Mouse (Mus musculus): ENCODE measurements around the gene Hsp90aa1.
A peak's percentile ranks its signal among the peaks of the same experiment; 100 is the strongest.
"Not testable (repeated sequence)": the region's sequence is repeated elsewhere in the genome, so short reads cannot be mapped to it uniquely, and the experiment has no call there.

Gene Hsp90aa1

GRCm38 (mm10) chr12:110698523-110699170 lies 3.9 kb downstream of the Hsp90aa1 start:
- no peak for DNase-seq (ENCODE audit: low spot score)

GRCm38 (mm10) chr12:110698080-110698479 lies 4.4 kb downstream of the Hsp90aa1 start:
- DNase-seq (ENCODE audit: low spot score), result no peak

- no peak for DNase-seq (ENCODE audit: low spot score)
Observed at GRCm38 (mm10) chr12:110697457-110697856, 5.1 kb downstream of the Hsp90aa1 start.

GRCm38 (mm10) chr12:110696975-110697400 lies 5.5 kb downstream of the Hsp90aa1 start:
- DNase-seq (ENCODE audit: low spot score), result no peak

DNA sequence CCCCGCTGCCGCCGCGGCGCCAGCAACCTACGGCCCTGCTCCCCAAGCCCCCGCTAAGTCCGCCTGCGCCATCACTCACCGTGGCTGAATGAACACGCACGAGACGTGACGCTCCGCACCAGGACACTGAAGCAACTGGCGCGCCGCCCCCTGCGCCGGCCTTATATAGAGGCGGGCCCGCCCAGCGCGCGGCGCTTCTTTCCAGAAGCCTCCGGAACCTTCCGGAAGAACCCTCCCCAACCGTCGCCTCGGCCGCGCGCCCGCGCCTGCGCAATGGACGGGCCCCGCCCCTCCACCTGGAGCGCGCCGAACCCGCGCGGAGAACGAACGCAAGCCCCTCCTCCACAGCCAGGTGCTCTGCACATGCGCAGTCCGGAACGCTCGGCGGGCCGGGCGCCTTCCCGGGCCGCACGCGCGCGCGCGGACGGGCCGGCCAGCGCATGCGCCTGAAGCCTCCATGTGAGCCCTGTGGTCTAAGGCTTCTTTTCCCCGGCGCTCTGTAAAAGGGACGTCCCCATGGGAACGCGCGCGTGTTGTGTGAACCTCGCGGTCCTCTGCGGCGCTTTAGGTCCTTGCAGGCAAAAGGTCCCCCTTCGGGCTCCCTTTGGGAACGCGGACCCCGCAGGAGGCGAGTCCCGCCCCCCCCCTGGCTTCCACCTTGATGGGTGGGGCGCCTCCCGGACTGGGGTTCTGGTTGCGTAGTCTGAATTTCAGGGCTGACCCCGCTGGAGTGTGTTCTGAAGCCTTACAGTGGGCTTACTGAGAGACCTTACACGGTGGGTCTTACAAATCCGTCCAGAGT lies 6.2 kb downstream of the Hsp90aa1 start:
- peak; percentile 98 for DNase-seq (ENCODE audit: low spot score)

- peak; percentile 56 for DNase-seq (ENCODE audit: low spot score)
Observed at GRCm38 (mm10) chr12:110695676-110696171, 6.8 kb downstream of the Hsp90aa1 start.

- DNase-seq (ENCODE audit: low spot score), result not testable (repeated sequence)
Observed at GRCm38 (mm10) chr12:110693378-110693777, 9.2 kb downstream of the Hsp90aa1 start.

DNA sequence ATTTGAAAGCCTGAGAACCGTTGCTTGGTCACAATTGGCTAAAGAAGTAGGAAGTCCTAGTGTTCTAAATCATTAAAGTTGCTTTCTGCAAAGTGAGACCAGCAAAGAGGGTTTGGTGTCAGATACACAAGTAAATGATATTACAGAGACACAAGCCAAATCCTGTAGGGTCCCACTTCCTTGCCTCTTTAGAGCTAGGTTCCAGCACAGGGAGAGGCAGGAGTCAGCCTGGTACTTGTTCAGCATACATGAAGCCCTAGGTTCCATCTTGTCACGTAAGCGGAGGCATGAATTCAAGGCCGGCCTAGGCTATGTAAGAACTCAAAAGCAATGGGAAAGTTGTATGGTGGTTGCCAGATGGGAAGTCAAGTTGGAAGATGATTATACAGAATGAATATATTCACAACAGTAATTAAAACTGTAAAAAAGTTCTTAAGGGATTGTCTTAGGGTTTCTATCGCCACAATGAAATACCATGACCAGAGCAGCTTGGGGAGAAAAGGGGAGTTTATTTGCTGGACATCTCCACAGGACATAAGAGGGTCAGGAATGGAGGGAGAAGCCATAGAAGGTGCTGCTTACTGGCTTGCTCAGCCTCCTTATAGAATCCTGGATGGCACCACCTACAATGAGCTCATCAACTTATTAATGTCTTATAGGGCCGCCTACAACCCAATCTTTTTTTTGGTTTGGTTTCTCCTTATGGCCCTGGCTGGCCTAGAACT lies 12.4 kb downstream of the Hsp90aa1 start:
- DNase-seq (ENCODE audit: low spot score), result no peak

- DNase-seq (ENCODE audit: low spot score), result not testable (repeated sequence)
Observed at GRCm38 (mm10) chr12:110688921-110689320, 13.6 kb downstream of the Hsp90aa1 start.

DNA sequence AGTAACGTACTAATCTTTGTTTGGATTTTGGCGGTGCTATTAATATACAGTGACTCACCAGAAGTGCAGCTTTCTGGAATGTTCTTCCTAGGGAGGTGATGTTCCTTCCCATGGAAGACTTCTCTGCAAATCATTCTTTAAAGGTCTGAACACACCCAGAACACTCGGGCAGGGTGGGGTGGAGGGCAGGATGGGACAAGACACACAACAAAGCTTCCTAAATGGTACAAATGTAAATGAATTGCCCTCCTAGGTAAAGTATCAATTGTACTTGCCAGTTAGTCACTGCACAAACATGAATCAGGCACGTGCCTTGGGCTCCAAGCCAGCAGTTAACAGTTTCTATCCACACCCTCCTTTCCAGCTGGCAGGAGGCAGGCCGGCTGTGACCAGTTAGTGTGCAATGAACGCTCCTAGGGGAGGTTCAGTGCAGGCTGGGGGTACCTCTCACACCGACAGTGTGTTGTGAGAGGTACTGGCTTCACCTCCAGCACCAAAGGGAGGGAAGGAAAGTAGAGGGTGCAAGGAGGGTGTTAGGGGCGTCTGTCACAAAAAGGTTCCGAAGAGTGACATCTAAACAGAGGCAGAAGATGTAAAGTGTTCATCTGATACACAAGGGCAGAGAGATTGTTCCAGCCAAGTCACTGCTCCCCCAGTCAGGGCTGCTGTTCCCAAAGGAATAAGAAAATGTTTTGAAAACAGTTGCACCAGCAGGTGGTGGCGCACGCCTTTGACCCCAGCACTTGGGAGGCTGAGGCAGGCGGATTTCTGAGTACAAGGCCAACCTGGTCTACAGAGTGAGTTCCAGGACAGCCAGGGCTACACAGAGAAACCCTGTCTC lies 14.4 kb downstream of the Hsp90aa1 start:
- DNase-seq (ENCODE audit: low spot score), result peak; percentile 32

DNA sequence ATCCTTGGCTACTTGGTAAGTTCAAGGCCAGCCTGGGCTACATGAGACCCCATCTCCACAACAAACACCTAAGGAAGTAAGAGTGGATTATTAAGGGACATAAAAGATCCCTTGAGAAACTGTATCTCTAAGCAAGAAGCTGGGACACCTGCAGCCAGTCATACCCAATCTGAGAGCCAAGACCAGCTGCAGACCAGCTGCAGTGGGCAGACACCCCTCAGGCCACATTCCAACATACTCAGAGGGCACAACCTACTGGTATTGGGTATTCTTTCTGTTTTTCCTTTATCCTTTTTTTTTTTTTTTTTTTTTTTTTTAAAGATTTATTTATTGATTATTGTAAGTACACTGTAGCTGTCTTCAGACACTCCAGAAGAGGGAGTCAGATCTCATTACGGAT lies 18.9 kb downstream of the Hsp90aa1 start:
- DNase-seq (ENCODE audit: low spot score), result no peak

GRCm38 (mm10) chr12:110682561-110683299 lies 19.8 kb downstream of the Hsp90aa1 start, which contains the start of gene 1700001K19Rik:
Gene 1700001K19Rik (minus strand): TSS chr12:110682619.
- DNase-seq (ENCODE audit: low spot score), result no peak

GRCm38 (mm10) chr12:110681878-110682277 lies 20.6 kb downstream of the Hsp90aa1 start:
- no peak for DNase-seq (ENCODE audit: low spot score)

DNA sequence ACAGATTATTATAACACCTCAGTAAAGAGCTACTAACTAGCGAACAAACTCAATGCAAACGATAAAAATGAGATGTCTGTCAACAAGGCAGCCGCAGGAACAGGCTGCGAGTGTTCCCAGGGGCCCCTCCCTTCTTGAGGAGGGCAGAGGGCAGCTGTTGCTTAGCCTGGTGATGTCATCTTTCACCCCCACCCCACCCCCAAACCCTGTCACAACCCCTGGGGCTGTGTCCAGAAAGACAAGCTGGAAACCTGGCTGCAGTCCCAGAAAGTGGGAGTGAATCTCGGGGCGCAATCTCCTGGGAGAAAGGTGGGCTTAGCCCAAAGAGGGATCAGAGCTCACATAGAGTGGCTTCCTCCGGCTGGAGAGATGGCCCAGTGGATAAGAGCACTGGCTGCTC lies 21.3 kb downstream of the Hsp90aa1 start:
- DNase-seq (ENCODE audit: low spot score), result no peak

GRCm38 (mm10) chr12:110674243-110674642 lies 28.3 kb downstream of the Hsp90aa1 start:
- DNase-seq (ENCODE audit: low spot score), result no peak

GRCm38 (mm10) chr12:110667466-110668077 lies 35.0 kb downstream of the Hsp90aa1 start:
- DNase-seq (ENCODE audit: low spot score), result no peak

GRCm38 (mm10) chr12:110661746-110662145 lies 40.8 kb downstream of the Hsp90aa1 start:
- no peak for DNase-seq (ENCODE audit: low spot score)

- no peak for DNase-seq (ENCODE audit: low spot score)
Observed at GRCm38 (mm10) chr12:110651464-110651863, 51.1 kb downstream of the Hsp90aa1 start.

- DNase-seq (ENCODE audit: low spot score), result peak; percentile 28
Observed at GRCm38 (mm10) chr12:110650241-110650641, 52.3 kb downstream of the Hsp90aa1 start.
